Mouse (Mus musculus): ENCODE measurements around the gene Pbx1.

DNA sequence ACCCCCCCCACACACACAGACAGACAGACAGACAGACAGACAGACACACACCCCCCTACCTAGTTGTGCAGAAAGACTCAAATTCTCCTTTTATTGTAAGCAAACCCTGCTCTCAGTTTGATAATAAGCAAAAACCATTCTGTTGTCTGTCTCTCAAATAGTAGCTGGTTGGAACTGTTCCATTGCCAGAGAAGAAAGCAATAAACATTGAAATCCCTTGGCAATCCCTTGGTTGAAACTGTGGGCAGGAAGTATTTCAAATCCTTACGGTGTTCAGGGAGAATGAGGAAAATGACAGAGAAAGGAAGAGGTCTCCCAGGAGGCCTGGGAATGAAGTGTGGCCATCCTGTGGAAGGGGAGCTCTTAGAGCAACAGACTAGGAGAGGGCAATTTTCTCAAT is 201.2 kb downstream of the Pbx1 start:
- TF ChIP-seq POLR2A (IDR thresholded peaks at IDR 0.05; ENCODE audit: insufficient read depth, low read depth, low read length) (no peak), CTCF (IDR thresholded peaks at IDR 0.05; ENCODE audit: insufficient read depth, low read depth, low read length) (no peak)
